Mouse (Mus musculus): ENCODE results near the gene Slc31a2.

GRCm38 (mm10) chr4:62240586-62240985 lies 21.8 kb upstream of the Slc31a2 start:
- no peak for TF ChIP-seq CTCF (IDR thresholded peaks at IDR 0.05; ENCODE audit: low read depth)
- TF ChIP-seq EP300 (IDR thresholded peaks at IDR 0.05; ENCODE audit: low read depth), result no peak
